Mouse (Mus musculus): ENCODE results near the gene Vwa2. TPM values are rescaled to one million over a fixed set of nuclear protein-coding genes. Genes with fewer than 3 reads are reported as not detected.

Vwa2 gene
- polyA plus RNA-seq, 1 experiment from 2014 or later: 0.66 TPM

- ATAC-seq (ENCODE audit: low FRiP score, low TSS enrichment) (no peak), DNase-seq (no peak)
- Histone ChIP-seq H3K27me3 (ENCODE audit: control insufficient read depth, insufficient read depth, low read length) (no peaks in the 10 kb centered on the region), H3K36me3 (ENCODE audit: control insufficient read depth, insufficient read depth, low read length) (no peaks in the 10 kb centered on the region), H3K27ac (replicated peaks; ENCODE audit: low read depth, low read length) (no peak overlapping the region), H3K9me3 (ENCODE audit: control insufficient read depth, low read length) (no peaks in the 10 kb centered on the region), H3K4me1 (ENCODE audit: control insufficient read depth, insufficient read depth, low read length) (peaks cover 9% of the 10 kb centered on the region), H3K9ac (replicated peaks; ENCODE audit: low read length) (no peak overlapping the region), H3K4me2 (ENCODE audit: low read length) (no peak overlapping the region), H3K4me3 (replicated peaks; ENCODE audit: low read depth, low read length) (no peak overlapping the region)
- 88% methylated on average over 5 of the region's 5 CpGs for WGBS
These were observed 19.3 kb downstream of the Vwa2 start for GRCm38 (mm10) chr19:56893326-56893725.

DNA sequence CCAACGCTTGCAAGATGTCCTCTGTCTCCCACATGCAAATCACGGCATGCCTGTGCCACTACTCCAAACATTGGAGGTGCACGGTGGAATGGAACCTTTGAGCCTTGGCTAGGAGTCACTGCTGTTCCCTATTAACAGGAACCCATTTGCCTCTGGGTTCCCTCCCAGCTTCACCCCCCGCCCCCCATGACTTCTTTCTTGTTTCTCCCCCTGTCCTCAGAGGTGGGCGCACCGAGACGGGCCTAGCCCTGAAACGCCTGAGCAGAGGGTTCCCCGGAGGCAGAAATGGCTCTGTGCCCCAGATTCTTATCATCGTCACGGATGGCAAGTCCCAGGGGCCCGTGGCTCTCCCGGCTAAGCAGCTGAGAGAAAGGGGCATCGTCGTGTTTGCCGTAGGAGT is 23.6 kb downstream of the Vwa2 start:
- no peak overlapping the region for H3K4me2 ChIP-seq (ENCODE audit: low read length)
- H3K4me1 ChIP-seq (ENCODE audit: control insufficient read depth, insufficient read depth, low read length): 0 out of 2 replicates have a peak, but pooled peaks cover 5% of the 10 kb centered on the region
- no peak overlapping the region for H3K4me3 ChIP-seq (replicated peaks; ENCODE audit: low read depth, low read length)
- ATAC-seq (ENCODE audit: low FRiP score, low TSS enrichment) (no peak), DNase-seq (no peak)
- H3K27me3 ChIP-seq (ENCODE audit: control insufficient read depth, insufficient read depth, low read length): no peaks in the 10 kb centered on the region
- WGBS: 76% methylated on average over 16 of the region's 16 CpGs
- no peaks in the 10 kb centered on the region for H3K36me3 ChIP-seq (ENCODE audit: control insufficient read depth, insufficient read depth, low read length)
- H3K9ac ChIP-seq (replicated peaks; ENCODE audit: low read length): no peak overlapping the region
- no peaks in the 10 kb centered on the region for H3K9me3 ChIP-seq (ENCODE audit: control insufficient read depth, low read length)
- H3K27ac ChIP-seq (replicated peaks; ENCODE audit: low read depth, low read length): no peak overlapping the region

DNA sequence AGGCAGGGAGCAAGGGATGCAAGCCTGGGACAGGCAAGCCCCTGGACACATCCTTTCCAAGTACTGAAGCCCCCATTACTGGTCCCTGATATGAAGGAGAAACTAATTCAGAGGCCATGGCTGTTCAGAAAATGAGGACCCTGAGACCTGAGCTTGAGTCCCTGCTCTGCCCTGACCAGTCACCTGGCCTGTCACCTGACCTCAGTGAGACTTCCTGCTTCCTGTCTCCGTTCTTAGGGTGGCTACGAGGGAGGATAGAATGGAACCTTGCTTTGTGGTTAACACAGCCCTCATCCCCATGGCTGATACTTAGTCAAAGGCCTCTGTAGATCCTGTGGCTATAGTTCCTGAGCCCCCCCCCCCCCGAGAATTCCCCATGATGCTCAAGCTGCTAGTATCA is 30.0 kb downstream of the Vwa2 start:
- Histone ChIP-seq H3K27me3 (ENCODE audit: control insufficient read depth, insufficient read depth, low read length) (no peaks in the 10 kb centered on the region), H3K27ac (replicated peaks; ENCODE audit: low read depth, low read length) (no peak overlapping the region), H3K9me3 (ENCODE audit: control insufficient read depth, low read length) (no peaks in the 10 kb centered on the region), H3K9ac (replicated peaks; ENCODE audit: low read length) (no peak overlapping the region), H3K4me2 (ENCODE audit: low read length) (no peak overlapping the region), H3K36me3 (ENCODE audit: control insufficient read depth, insufficient read depth, low read length) (no peaks in the 10 kb centered on the region), H3K4me3 (replicated peaks; ENCODE audit: low read depth, low read length) (no peak overlapping the region), H3K4me1 (ENCODE audit: control insufficient read depth, insufficient read depth, low read length) (no peaks in the 10 kb centered on the region)
- ATAC-seq (ENCODE audit: low FRiP score, low TSS enrichment): no peak
- no peak for DNase-seq
- WGBS: 79% methylated on average over 3 of the region's 3 CpGs

DNA sequence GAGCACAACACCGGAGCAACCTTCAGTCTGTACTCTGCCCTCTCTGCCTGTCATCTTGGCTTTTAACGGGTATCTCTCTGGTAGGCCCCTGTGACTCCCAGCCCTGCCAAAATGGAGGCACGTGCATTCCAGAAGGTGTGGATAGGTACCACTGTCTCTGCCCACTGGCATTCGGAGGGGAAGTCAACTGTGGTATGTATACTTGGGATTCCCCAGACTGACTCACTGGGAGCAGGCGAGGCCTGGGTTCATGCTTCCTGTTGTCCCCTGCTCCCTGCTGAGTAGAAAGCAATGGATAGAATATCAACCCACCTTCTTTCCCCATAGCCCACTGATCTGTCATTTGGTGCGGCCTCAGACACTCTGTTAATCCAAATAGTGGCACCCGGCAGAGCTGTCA is 31.3 kb downstream of the Vwa2 start:
- Histone ChIP-seq H3K4me3 (replicated peaks; ENCODE audit: low read depth, low read length) (no peak overlapping the region), H3K27ac (replicated peaks; ENCODE audit: low read depth, low read length) (no peak overlapping the region), H3K9me3 (ENCODE audit: control insufficient read depth, low read length) (no peaks in the 10 kb centered on the region), H3K4me1 (ENCODE audit: control insufficient read depth, insufficient read depth, low read length) (peaks cover under 1% of the 10 kb centered on the region; the same call in 1 of the 2 replicates), H3K4me2 (ENCODE audit: low read length) (no peak overlapping the region), H3K9ac (replicated peaks; ENCODE audit: low read length) (no peak overlapping the region), H3K36me3 (ENCODE audit: control insufficient read depth, insufficient read depth, low read length) (no peaks in the 10 kb centered on the region), H3K27me3 (ENCODE audit: control insufficient read depth, insufficient read depth, low read length) (no peaks in the 10 kb centered on the region)
- no peak for DNase-seq
- no peak for ATAC-seq (ENCODE audit: low FRiP score, low TSS enrichment)
- WGBS: 88% methylated on average over 7 of the region's 7 CpGs

- Histone ChIP-seq H3K4me3 (replicated peaks; ENCODE audit: low read depth, low read length) (no peak overlapping the region), H3K9ac (replicated peaks; ENCODE audit: low read length) (no peak overlapping the region), H3K36me3 (ENCODE audit: control insufficient read depth, insufficient read depth, low read length) (no peaks in the 10 kb centered on the region), H3K4me2 (ENCODE audit: low read length) (no peak overlapping the region), H3K4me1 (ENCODE audit: control insufficient read depth, insufficient read depth, low read length) (peaks cover 7% of the 10 kb centered on the region; the same call in 1 of the 2 replicates), H3K9me3 (ENCODE audit: control insufficient read depth, low read length) (no peaks in the 10 kb centered on the region), H3K27me3 (ENCODE audit: control insufficient read depth, insufficient read depth, low read length) (no peaks in the 10 kb centered on the region), H3K27ac (replicated peaks; ENCODE audit: low read depth, low read length) (no peak overlapping the region)
- ATAC-seq (ENCODE audit: low FRiP score, low TSS enrichment): no peak
- WGBS: 64% methylated on average over 3 of the region's 3 CpGs
- DNase-seq: no peak
These were observed 33.8 kb downstream of the Vwa2 start for GRCm38 (mm10) chr19:56907850-56908249.

- H3K9me3 ChIP-seq (ENCODE audit: control insufficient read depth, low read length): no peaks in the 10 kb centered on the region
- no peak overlapping the region for H3K27ac ChIP-seq (replicated peaks; ENCODE audit: low read depth, low read length)
- no peak overlapping the region for H3K4me2 ChIP-seq (ENCODE audit: low read length)
- no peak overlapping the region for H3K9ac ChIP-seq (replicated peaks; ENCODE audit: low read length)
- DNase-seq (peak; percentile 86), ATAC-seq (ENCODE audit: low FRiP score, low TSS enrichment) (no peak)
- no peaks in the 10 kb centered on the region for H3K36me3 ChIP-seq (ENCODE audit: control insufficient read depth, insufficient read depth, low read length)
- H3K27me3 ChIP-seq (ENCODE audit: control insufficient read depth, insufficient read depth, low read length): no peaks in the 10 kb centered on the region
- H3K4me3 ChIP-seq (replicated peaks; ENCODE audit: low read depth, low read length): no peak overlapping the region
- H3K4me1 ChIP-seq (ENCODE audit: control insufficient read depth, insufficient read depth, low read length): peaks cover 7% of the 10 kb centered on the region; the same call in 1 of the 2 replicates
- WGBS: 78% methylated on average over 17 of the region's 17 CpGs
These were observed 34.6 kb downstream of the Vwa2 start for GRCm38 (mm10) chr19:56908472-56909270.

DNA sequence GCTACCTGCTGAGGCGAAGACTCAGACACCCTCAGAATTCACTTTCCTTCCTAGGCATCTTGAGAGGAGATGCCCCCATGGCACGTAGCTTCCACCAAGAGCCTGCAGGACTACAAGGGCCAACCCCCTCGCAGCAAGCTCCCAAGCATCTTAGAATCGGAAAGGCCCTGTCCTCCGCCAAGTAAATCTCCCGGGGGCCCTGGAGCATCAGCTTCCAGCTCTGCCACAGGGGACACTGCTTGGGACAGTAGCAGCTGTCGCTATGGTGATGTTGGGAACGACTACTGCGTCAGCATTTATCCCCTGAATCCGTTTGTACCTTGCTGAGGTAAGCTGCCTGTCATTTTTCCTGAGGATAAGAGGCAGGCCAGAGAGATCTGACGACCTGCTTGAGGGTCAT is 36.5 kb downstream of the Vwa2 start:
- Histone ChIP-seq H3K27me3 (ENCODE audit: control insufficient read depth, insufficient read depth, low read length) (no peaks in the 10 kb centered on the region), H3K4me1 (ENCODE audit: control insufficient read depth, insufficient read depth, low read length) (peaks cover 7% of the 10 kb centered on the region; the same call in 1 of the 2 replicates), H3K4me2 (ENCODE audit: low read length) (no peak overlapping the region), H3K4me3 (replicated peaks; ENCODE audit: low read depth, low read length) (no peak overlapping the region), H3K9ac (replicated peaks; ENCODE audit: low read length) (no peak overlapping the region), H3K9me3 (ENCODE audit: control insufficient read depth, low read length) (no peaks in the 10 kb centered on the region), H3K27ac (replicated peaks; ENCODE audit: low read depth, low read length) (0 out of 2 replicates have a peak overlapping the region, but pooled peaks have one; percentile 45), H3K36me3 (ENCODE audit: control insufficient read depth, insufficient read depth, low read length) (no peaks in the 10 kb centered on the region)
- WGBS: 44% methylated on average over 11 of the region's 11 CpGs
- peak; percentile 47 for DNase-seq
- no peak for ATAC-seq (ENCODE audit: low FRiP score, low TSS enrichment)

- no peaks in the 10 kb centered on the region for H3K27me3 ChIP-seq (ENCODE audit: control insufficient read depth, insufficient read depth, low read length)
- no peak overlapping the region for H3K27ac ChIP-seq (replicated peaks; ENCODE audit: low read depth, low read length)
- H3K9me3 ChIP-seq (ENCODE audit: control insufficient read depth, low read length): no peaks in the 10 kb centered on the region
- no peak overlapping the region for H3K4me2 ChIP-seq (ENCODE audit: low read length)
- 93% methylated on average over 4 of the region's 4 CpGs for WGBS
- H3K4me3 ChIP-seq (replicated peaks; ENCODE audit: low read depth, low read length): no peak overlapping the region
- ATAC-seq (ENCODE audit: low FRiP score, low TSS enrichment): no peak
- no peaks in the 10 kb centered on the region for H3K36me3 ChIP-seq (ENCODE audit: control insufficient read depth, insufficient read depth, low read length)
- DNase-seq: no peak
- H3K9ac ChIP-seq (replicated peaks; ENCODE audit: low read length): no peak overlapping the region
- peaks cover 7% of the 10 kb centered on the region; the same call in 1 of the 2 replicates for H3K4me1 ChIP-seq (ENCODE audit: control insufficient read depth, insufficient read depth, low read length)
These were observed 39.7 kb downstream of the Vwa2 start for GRCm38 (mm10) chr19:56913761-56914160.

DNA sequence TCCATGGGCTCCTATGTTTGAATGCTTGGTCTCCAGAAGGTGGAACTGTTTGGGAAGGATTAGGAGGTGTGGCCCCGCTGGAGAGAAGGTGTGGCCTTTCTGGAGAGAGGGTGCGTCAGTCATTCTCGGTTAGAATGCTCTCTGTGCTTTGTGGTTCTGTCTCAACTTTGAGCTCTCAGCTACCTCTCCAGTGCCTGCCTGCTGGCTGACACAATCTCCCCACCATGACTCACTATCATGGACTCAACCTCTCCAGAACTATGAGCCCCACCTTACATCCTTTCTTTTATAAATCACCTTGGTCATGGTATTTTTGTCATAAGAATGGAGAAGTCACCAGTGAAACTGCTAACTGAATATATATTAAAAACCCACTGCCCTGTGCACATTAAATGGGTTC is 40.6 kb downstream of the Vwa2 start:
- H3K27me3 ChIP-seq (ENCODE audit: control insufficient read depth, insufficient read depth, low read length): no peaks in the 10 kb centered on the region
- ATAC-seq (ENCODE audit: low FRiP score, low TSS enrichment) (no peak), DNase-seq (no peak)
- no peak overlapping the region for H3K27ac ChIP-seq (replicated peaks; ENCODE audit: low read depth, low read length)
- WGBS: 92% methylated on average over 3 of the region's 3 CpGs
- no peak overlapping the region for H3K4me3 ChIP-seq (replicated peaks; ENCODE audit: low read depth, low read length)
- H3K4me1 ChIP-seq (ENCODE audit: control insufficient read depth, insufficient read depth, low read length): peaks cover 7% of the 10 kb centered on the region; the same call in 1 of the 2 replicates
- H3K36me3 ChIP-seq (ENCODE audit: control insufficient read depth, insufficient read depth, low read length): no peaks in the 10 kb centered on the region
- H3K9me3 ChIP-seq (ENCODE audit: control insufficient read depth, low read length): no peaks in the 10 kb centered on the region
- H3K4me2 ChIP-seq (ENCODE audit: low read length): no peak overlapping the region
- no peak overlapping the region for H3K9ac ChIP-seq (replicated peaks; ENCODE audit: low read length)
